Mouse (Mus musculus) liver, embryonic 14.5 days (tissue): ENCODE measurements around the gene Slc22a17. TPM values are rescaled to one million over a fixed set of nuclear protein-coding genes. Genes with fewer than 3 reads are reported as not detected.
"Not testable (repeated sequence)": the region's sequence is repeated elsewhere in the genome, so short reads cannot be mapped to it uniquely, and the experiment has no call there.

Experiments used
- ATAC-seq: fragments of 200-750 bp; cut with Nextera tagmentation; 2 replicates; pipeline ENCODE4 v1.8.0; 2017; ENCODE audit warnings: moderate number of reproducible peaks, mild to moderate bottlenecking, moderate library complexity; ENCODE audit not compliant: insufficient read depth
- DNase-seq, 3 experiments: peaks; one replicate each; pipeline ENCODE4 v3.0.0-alpha.2; 2012 to 2013; ENCODE audit warnings: low read depth in 3 of 3, low spot score in 3 of 3
- H3K27ac ChIP-seq: fragments of 300-500 bp; sonication (generic); 2 replicates; pipeline ENCODE4 v1.5.1; 2014; ENCODE audit warnings: moderate library complexity, mild to moderate bottlenecking, control low read depth, inconsistent platforms
- H3K27me3 ChIP-seq: fragments of 300-500 bp; sonication (generic); 2 replicates; pipeline ENCODE4 v1.6.1; 2014; ENCODE audit warnings: mild to moderate bottlenecking, low read length, moderate library complexity; ENCODE audit not compliant: control insufficient read depth, insufficient read depth
- H3K36me3 ChIP-seq: fragments of 300-500 bp; sonication (generic); replicated peaks from 2 replicates; pipeline ENCODE4 v1.6.1; 2014; ENCODE audit warnings: low read depth; ENCODE audit not compliant: control insufficient read depth, insufficient read depth
- H3K4me1 ChIP-seq, 2 experiments: fragments of 200-500 bp in 1 of 2; fragments of 300-500 bp in 1 of 2; sonication (generic) in 1 of 2; replicated peaks; 2 replicates each; pipeline ENCODE4 v1.6.1; 2012 to 2014; ENCODE audit warnings: antibody characterized with exemption in 1 of 2, inconsistent platforms in 1 of 2, low read length in 1 of 2; ENCODE audit not compliant: control insufficient read depth in 2 of 2, insufficient read depth in 2 of 2
- H3K4me2 ChIP-seq: fragments of 300-500 bp; sonication (generic); 2 replicates; pipeline ENCODE4 v1.6.1; 2014; ENCODE audit warnings: low read depth, mild to moderate bottlenecking, control low read depth, moderate library complexity
- H3K4me3 ChIP-seq, 2 experiments: fragments of 200-500 bp in 1 of 2; fragments of 300-500 bp in 1 of 2; sonication (generic) in 1 of 2; 2 replicates each; pipeline ENCODE4 v1.5.1; 2012 to 2014; ENCODE audit warnings: low read depth in 2 of 2, low read length in 2 of 2, mild to moderate bottlenecking in 2 of 2, control low read depth in 1 of 2, inconsistent platforms in 1 of 2, moderate library complexity in 1 of 2; ENCODE audit not compliant: insufficient read depth in 1 of 2
- H3K9ac ChIP-seq: fragments of 300-500 bp; sonication (generic); replicated peaks from 2 replicates; pipeline ENCODE4 v1.6.1; 2014; ENCODE audit warnings: mild to moderate bottlenecking, control low read depth, moderate library complexity
- H3K9me3 ChIP-seq: fragments of 300-500 bp; sonication (generic); 2 replicates; pipeline ENCODE4 v1.6.1; 2016; ENCODE audit warnings: low read length, mixed read lengths; ENCODE audit not compliant: control insufficient read depth
- CTCF ChIP-seq: IDR thresholded peaks from 2 replicates; pipeline ENCODE4 v1.5.1; 2016; ENCODE audit warnings: antibody characterized with exemption, low read depth, control low read depth
- EP300 ChIP-seq: IDR thresholded peaks from 2 replicates; pipeline ENCODE4 v1.6.1; 2016; ENCODE audit warnings: antibody characterized with exemption, low read depth
- WGBS: fragments of 180-500 bp; shearing (Covaris S2); extraction: QIAGEN DNeasy Blood & Tissue Kit; methylation state at CpG from one replicate; pipeline ENCODE4 v1.1.7; 2014; ENCODE audit not compliant: insufficient replicate concordance; 5-methylcytosine and 5-hydroxymethylcytosine counted together
- polyA plus RNA-seq, 2 experiments: library from polyadenylated mRNA; depleted of rRNA in 1 of 2; stranded (reverse) in 1 of 2; unstranded in 1 of 2; fragments of >200 nt; fragmentation: Nextera tagmentation in 1 of 2; extraction: Ambion mirVana in 1 of 2; gene quantifications; 2 replicates each; pipeline versions ENCODE4 v1.2.1 to v1.2.3; 2012 to 2014

Slc22a17 gene
- polyA plus RNA-seq (2012; rRNA removed) = 4.2 and 5.1 TPM in 2 replicates
- 0.79 and 0.96 TPM in 2 replicates for polyA plus RNA-seq (2014; fragmentation: Nextera tagmentation; extraction: Ambion mirVana)

DNA sequence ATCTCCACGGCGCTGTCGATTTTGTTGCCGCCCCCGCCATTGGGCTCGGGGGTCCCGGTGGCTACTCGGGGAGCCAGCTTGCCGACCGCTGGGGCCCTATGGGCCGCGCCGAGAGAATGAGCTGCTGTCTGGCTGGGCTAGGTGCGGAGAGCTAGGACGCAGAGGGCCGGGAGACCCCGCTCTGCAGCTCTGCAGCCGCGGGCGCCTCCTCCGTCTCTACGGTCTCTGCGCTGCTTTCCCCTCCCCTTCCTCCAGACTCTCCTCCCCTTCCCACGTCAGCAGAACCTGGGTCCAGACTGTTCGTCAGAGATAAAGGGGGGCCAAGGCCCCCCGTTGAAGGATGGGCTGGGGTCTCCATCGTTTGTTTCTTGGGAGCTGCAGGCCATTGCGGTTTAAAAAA lies at the start of gene Slc22a17:
Gene Slc22a17, minus strand, starts transcription at position 247 of the 400 bp plus-strand sequence.
- ATAC-seq = no peak
- H3K4me3 ChIP-seq = peak within 1 kb of the TSS; percentile 35 to 55
- 0 out of 2 replicates have a peak within 1 kb of the TSS, but pooled peaks have one; percentile 15 for H3K9ac ChIP-seq
- no peaks in the 10 kb centered on the region for H3K36me3 ChIP-seq
- H3K4me1 ChIP-seq = no peaks in the 10 kb centered on the region
- H3K27me3 ChIP-seq = peaks cover 40% of the 10 kb centered on the region
- WGBS = under 1% methylated on average over 28 of the region's 28 CpGs
- no peak within 1 kb of the TSS for H3K27ac ChIP-seq
- DNase-seq = no peak
- peak within 1 kb of the TSS; percentile 58 for H3K4me2 ChIP-seq
- TF ChIP-seq EP300 (no peak), CTCF (no peak)
- H3K9me3 ChIP-seq = no peaks in the 10 kb centered on the region

DNA sequence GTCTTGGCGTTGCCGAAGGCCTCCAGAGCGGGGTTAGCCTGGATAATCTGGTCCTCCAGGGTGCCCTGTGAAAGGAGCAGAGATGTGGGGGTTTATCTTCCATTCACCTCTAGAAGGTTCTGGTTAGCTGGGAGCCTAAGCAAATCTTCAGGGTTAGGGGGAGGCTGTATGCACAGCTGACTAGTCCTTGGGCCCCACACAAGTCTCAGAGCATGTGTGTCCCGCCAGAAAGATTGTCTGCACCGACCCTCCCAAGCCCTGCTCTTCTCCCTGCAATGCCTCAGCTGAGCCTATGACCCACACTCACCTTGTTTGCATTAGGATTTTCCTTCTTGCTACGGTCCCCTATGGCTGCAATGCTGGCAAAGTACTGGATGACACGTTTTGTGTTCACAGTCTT lies 49.8 kb upstream of the Slc22a17 start:
- DNase-seq (no peak), ATAC-seq (no peak)
- Histone ChIP-seq H3K9ac (no peak overlapping the region), H3K36me3 (no peaks in the 10 kb centered on the region), H3K4me2 (no peak overlapping the region), H3K27ac (no peak overlapping the region), H3K4me3 (no peak overlapping the region), H3K9me3 (no peaks in the 10 kb centered on the region), H3K4me1 (no peaks in the 10 kb centered on the region), H3K27me3 (no peaks in the 10 kb centered on the region)
- TF ChIP-seq EP300 (no peak), CTCF (no peak)
- 69% methylated on average over 7 of the region's 7 CpGs for WGBS

DNA sequence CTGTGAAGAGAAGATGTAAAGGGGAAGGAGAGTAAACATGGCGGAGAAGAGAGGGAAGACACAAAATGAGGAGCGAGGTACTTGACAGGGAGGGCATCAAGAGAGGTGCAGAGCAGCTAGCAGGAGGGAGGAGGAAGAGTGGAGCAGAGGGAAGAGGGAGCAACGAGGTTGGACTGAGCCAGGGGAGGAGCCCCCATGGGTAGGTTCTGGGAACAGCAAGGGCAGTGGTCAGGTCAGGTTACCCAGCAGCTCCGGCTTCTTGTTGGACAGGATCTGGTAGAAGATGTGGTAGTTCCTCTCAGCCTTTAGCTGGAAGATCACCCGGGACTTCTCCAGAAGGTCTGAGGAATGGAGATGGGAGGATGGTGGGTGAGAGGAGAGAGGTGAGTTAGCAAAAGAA lies 48.6 kb upstream of the Slc22a17 start:
- Histone ChIP-seq H3K27me3 (no peaks in the 10 kb centered on the region), H3K27ac (no peak overlapping the region), H3K4me1 (no peaks in the 10 kb centered on the region), H3K9me3 (no peaks in the 10 kb centered on the region), H3K4me2 (no peak overlapping the region), H3K36me3 (no peaks in the 10 kb centered on the region), H3K4me3 (no peak overlapping the region), H3K9ac (no peak overlapping the region)
- no peak for DNase-seq
- no peak for ATAC-seq
- WGBS = 58% methylated on average over 5 of the region's 5 CpGs
- no peak for TF ChIP-seq CTCF
- TF ChIP-seq EP300 = no peak

DNA sequence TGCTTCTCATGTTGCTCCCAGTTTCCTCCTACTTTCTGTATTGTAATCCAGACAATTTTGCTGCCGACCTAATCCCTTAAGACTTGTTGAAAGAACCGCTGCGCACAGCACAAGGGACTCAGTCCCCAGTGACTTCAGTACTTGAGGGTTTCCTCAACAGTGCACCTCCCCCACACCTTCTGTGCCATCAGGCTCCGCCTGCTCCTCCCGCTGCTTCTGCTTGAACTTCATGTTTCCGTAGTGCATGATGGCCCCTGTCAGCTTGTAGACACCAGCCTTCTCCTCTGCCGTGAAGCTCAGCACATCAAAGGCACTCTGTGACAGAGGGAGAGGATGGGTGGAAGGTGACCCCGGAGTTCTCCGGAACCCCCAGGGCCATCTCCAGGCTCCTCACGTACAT lies 47.8 kb upstream of the Slc22a17 start:
- Histone ChIP-seq H3K4me1 (no peaks in the 10 kb centered on the region), H3K27ac (no peak overlapping the region), H3K9me3 (no peaks in the 10 kb centered on the region), H3K4me3 (no peak overlapping the region), H3K36me3 (no peaks in the 10 kb centered on the region), H3K9ac (no peak overlapping the region), H3K27me3 (no peaks in the 10 kb centered on the region), H3K4me2 (no peak overlapping the region)
- DNase-seq (no peak), ATAC-seq (no peak)
- 43% methylated on average over 10 of the region's 10 CpGs for WGBS
- no peak for TF ChIP-seq CTCF
- TF ChIP-seq EP300 = no peak

DNA sequence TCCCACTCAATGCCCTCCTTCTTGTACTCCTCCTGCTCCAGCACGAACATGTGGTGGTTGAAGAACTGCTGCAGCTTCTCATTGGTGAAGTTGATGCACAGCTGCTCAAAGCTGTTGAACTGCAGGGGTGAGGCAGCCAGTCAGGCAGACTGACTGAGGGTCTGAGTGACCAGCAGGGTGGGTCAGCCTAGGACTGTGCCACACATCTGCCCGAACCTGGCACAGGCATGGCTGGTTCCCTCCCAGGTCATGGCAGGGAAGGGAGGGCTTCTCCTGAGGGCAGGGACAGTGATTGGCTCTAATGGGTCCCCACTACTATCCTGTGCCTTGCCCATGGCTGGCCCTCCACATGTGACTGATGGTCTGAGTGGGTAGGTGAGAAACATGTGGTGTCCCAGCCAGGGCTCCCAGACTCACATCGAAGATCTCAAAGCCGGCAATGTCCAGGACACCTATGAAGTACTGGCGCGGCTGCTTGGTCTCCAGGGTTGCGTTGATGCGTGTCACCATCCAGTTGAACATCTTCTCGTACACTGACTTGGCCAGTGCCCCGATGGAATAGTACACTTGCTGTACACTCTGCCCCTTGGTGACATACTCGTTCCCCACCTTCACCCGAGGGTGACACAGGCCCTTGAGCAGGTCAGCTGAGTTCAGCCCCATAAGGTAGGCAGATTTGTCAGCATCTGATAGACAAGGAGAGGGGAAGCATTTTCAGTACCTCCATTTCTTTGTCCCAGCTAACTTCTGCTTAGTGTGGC lies 47.1 kb upstream of the Slc22a17 start:
- H3K4me1 ChIP-seq, H3K9ac ChIP-seq, H3K4me3 ChIP-seq, H3K36me3 ChIP-seq, ATAC-seq, H3K27ac ChIP-seq, DNase-seq, H3K27me3 ChIP-seq, H3K9me3 ChIP-seq, H3K4me2 ChIP-seq: not testable (repeated sequence)
- WGBS = 67% methylated on average over 12 of the region's 12 CpGs
